Mouse (Mus musculus) macrophage (primary cell): ENCODE measurements at regions not wholly inside any gene's neighbourhood (a gene's known extent, or its start where the extent isn't known, plus 50 kb on each side); places are given as distances from the start of the nearest gene placed in this dataset.

Source experiments
- H3K27ac ChIP-seq: fragments of 350-480 bp; formaldehyde crosslinking; 2 replicates; pipeline ENCODE4 v1.9.0; 2021
- H3K36me3 ChIP-seq: fragments of 350-480 bp; formaldehyde crosslinking; 2 replicates; pipeline ENCODE4 v1.9.0; 2021; ENCODE audit errors: inconsistent target
- H3K4me3 ChIP-seq: fragments of 350-480 bp; formaldehyde crosslinking; 2 replicates; pipeline ENCODE4 v1.9.0; 2021; ENCODE audit errors: inconsistent target
- H3K79me2 ChIP-seq: fragments of 350-480 bp; formaldehyde crosslinking; 2 replicates; pipeline ENCODE4 v1.9.0; 2021; ENCODE audit errors: inconsistent target
- WGBS: methylation state at CpG from one replicate; pipeline ENCODE4 v1.1.7; 2026; ENCODE audit warnings: inconsistent platforms; ENCODE audit not compliant: missing documents; 5-methylcytosine and 5-hydroxymethylcytosine counted together

DNA sequence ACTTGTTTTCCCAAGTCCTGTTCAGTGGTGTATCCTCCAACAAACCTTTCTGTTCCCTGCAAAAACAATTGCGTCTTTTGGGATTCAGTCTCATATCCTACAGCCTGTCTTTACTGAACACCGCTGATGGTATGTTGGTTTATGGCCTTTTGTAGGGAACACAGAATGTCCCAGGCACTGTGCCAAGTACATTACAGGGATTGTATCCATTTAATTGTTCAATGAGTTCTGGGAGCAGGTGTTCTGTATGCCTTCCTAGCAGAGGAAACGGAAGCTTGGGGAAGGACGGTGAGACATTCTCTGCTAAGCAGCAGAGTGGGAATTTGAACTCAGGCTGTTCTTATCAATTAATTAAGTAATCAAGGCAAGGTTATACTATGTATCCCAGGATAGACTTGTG lies 164.5 kb upstream of the Nlrp1b start:
- 89% methylated on average over 4 of the region's 4 CpGs for WGBS
- Histone ChIP-seq H3K27ac (no peak overlapping the region), H3K4me3 (no peak overlapping the region), H3K79me2 (no peaks in the 10 kb centered on the region), H3K36me3 (no peaks in the 10 kb centered on the region)

DNA sequence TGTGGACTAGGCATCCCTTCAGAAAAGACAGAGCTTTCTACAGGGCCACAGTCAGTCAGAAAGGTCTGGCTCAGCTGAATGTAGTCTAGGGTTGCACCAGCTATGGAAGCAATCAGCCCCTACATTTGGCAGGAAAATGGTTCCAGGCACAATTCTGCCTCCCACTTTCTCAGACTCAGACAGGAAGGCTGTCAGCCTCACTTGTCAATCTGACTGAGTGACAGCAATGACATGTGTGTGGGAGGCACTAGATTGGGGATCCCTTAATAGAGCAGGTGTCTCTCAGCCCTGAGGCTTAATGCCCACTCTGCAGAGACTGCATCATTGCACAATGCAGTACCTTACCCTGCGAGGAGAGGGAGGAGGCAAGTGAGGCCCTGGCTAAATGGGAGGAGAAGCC lies 165.1 kb upstream of the Nlrp1b start:
- H3K4me3 ChIP-seq, result no peak overlapping the region
- no peak overlapping the region for H3K27ac ChIP-seq
- 75% methylated on average over 1 of the region's 1 CpGs for WGBS
- no peaks in the 10 kb centered on the region for H3K79me2 ChIP-seq
- H3K36me3 ChIP-seq, result no peaks in the 10 kb centered on the region

DNA sequence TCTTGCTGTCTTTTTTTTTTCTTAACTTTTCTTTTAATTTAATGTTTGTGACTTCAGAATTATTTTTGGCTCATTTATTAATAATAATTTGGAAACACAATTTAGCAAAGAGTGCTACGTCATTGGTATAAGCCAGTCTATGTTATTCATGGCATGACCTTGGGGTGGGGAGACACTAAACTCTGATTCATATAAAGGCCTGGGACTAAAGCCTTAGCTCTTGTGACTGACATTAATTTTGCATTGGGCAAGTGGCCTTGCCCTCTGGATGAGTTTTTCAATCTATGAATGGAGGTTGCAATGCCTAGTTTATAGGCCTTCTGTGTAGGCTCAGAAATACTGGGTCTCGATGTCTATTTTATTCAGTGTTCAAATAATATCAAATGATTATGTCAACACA lies 169.8 kb upstream of the Nlrp1b start:
- WGBS, result 100% methylated on average over 2 of the region's 2 CpGs

DNA sequence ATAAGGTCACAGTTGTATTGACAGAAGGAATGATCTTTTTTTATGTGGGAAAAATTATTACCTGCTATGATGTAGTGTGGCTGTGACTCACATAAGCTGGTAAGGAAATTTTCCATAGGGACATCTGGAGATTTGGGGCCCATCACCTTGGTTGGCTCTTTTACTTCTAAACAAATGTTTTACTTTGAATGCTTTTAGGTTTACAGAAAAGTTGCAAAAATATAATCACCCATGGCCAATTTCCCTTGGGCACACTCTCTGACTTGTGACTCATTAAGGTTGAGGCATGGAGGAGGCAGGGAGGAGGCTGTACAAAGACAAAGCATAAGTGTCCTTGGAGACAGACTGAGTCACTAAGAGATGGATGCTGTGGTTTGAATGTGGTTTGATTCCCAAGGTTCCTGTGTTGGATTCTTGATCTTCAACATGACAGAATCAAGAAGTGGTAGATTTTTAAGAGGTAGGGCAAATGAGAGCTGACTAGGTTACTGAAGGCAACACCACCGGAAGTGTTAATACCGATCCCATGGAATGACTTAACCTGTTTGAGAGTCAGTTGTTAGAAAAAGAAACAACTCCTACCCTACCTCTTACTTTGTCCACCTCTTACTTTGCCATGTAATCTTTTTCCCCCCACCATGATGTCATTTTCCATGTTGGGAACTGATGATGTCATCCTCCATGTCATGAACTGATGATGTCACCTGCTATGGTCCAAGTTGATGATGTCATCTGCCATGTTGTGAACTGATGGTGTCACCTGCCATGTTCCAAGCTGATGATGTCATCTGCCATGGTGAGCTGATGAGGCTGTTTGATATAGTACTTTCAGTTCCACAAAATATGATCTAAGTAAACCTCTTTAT lies 171.1 kb upstream of the Nlrp1b start:
- Histone ChIP-seq H3K27ac (no peak overlapping the region), H3K4me3 (no peak overlapping the region), H3K79me2 (no peaks in the 10 kb centered on the region), H3K36me3 (no peaks in the 10 kb centered on the region)
- WGBS, result 96% methylated on average over 2 of the region's 2 CpGs

More for the DNA sequence above, 169.8 kb upstream of the Nlrp1b start:
- H3K79me2 ChIP-seq, result no peaks in the 10 kb centered on the region
- no peaks in the 10 kb centered on the region for H3K36me3 ChIP-seq
- H3K27ac ChIP-seq, result no peak overlapping the region
- H3K4me3 ChIP-seq, result no peak overlapping the region

DNA sequence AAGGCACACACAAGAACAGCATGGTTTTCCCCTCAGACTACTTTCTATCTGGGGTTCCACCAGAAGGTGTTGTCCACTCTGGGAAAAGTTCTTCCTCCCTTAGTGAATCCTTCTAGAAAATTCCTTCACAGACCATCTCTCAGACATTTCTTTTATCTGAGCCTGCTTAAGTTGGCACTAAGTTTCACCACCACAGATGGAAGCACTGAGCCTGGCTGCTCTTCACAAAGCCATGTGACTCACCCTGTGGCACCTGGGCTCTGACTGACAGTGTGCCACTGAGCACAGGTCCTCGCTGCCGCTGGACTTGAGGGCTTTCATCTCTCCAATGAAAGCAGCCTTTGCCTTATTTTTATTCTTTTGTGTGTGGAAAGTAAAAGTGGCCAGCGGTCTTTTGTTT lies 173.8 kb upstream of the Nlrp1b start:
- H3K79me2 ChIP-seq, result no peaks in the 10 kb centered on the region
- H3K36me3 ChIP-seq, result no peaks in the 10 kb centered on the region
- no peak overlapping the region for H3K27ac ChIP-seq
- WGBS, result 98% methylated on average over 3 of the region's 3 CpGs
- H3K4me3 ChIP-seq, result no peak overlapping the region

DNA sequence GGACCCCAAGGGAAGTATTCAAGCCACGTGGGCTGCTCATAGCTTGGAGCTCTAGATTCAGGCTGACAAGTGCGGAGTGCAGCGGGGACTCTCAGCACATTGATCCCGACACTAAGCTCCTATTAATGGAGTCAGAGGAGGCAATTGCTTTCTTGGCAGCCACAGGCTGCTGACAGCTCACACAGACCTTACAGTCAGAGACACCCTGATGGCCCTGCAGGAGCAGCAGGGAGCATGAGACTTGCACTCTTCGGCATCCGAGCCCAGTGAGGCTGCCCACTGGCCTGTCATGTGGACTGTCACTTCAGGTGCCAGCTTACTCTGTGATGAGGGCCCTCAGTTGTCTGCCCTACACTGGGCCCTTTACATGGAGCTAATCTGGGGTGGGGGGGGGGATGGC lies 176.5 kb upstream of the Nlrp1b start:
- WGBS, result 88% methylated on average over 6 of the region's 6 CpGs
- H3K79me2 ChIP-seq, result no peaks in the 10 kb centered on the region
- H3K4me3 ChIP-seq, result no peak overlapping the region
- no peak overlapping the region for H3K27ac ChIP-seq
- H3K36me3 ChIP-seq, result no peaks in the 10 kb centered on the region

DNA sequence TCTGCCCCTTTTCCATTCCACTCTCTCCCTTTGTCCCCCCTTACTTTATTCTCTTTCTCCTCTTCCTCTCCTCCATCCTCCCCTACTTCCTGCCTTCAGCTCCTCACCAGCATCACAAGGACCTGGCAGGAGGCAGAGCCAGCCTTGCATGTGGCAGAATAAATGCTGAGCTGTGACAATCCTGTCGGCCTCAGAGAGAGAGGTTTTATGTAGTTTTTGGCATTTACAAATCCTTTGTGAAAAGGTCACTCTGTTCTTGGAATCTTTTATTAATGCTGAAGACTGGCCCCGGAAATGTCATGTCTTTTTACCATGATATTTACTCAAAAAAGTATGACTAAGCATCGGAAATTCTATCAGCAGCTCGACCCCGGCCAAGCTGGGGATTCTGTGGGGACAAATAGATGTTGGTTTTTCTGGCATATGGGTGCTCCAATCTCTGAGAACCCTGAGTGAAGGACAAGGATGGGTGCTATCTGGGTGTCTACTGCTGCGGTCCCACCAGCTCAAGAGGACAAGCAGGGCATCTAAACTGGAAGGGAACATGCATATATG lies 178.8 kb upstream of the Nlrp1b start:
- H3K27ac ChIP-seq, result no peak overlapping the region
- no peak overlapping the region for H3K4me3 ChIP-seq
- H3K79me2 ChIP-seq, result no peaks in the 10 kb centered on the region
- 93% methylated on average over 6 of the region's 6 CpGs for WGBS
- no peaks in the 10 kb centered on the region for H3K36me3 ChIP-seq

DNA sequence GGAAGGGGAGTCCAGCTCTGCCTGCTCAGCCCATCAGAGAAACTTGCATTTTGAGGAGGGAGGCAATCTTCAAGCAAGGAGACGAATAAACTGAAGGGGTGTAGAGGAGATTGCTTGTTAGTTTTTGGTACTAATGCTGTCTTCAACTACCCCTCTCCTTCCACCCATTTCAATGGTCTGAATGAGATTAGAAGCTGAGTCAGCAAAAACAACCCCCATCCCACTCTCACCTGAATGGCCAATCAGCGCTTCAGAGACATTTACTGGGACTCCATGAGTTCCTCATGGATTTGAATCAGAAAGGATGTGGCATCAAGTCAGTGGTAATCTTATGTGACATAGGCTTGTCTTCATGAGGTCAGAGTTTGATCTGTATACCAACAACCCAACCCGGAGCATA lies 180.0 kb upstream of the Nlrp1b start:
- H3K36me3 ChIP-seq, result no peaks in the 10 kb centered on the region
- 97% methylated on average over 3 of the region's 3 CpGs for WGBS
- H3K79me2 ChIP-seq, result no peaks in the 10 kb centered on the region
- no peak overlapping the region for H3K4me3 ChIP-seq
- no peak overlapping the region for H3K27ac ChIP-seq

DNA sequence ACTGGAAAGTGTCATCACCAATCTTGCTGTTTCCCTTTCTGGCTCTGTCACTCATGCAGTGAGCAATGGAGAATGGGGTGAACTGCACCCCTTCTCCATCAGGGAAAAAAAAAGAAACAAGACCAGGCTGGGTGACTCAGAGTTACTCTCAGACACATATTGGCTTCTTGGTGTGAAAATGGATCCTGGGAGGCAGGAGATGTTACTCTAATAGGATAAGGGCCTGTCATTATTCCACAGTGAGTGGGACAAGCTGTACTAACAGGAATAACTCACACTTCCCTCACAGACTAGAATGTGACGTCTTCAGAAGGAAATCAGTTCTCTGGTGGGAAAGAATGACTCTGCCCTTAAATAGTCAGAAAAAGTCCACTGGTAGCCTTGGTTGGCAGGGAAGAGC lies 181.4 kb upstream of the Nlrp1b start:
- 64% methylated on average over 1 of the region's 1 CpGs for WGBS
- Histone ChIP-seq H3K4me3 (no peak overlapping the region), H3K27ac (no peak overlapping the region), H3K36me3 (no peaks in the 10 kb centered on the region), H3K79me2 (no peaks in the 10 kb centered on the region)

DNA sequence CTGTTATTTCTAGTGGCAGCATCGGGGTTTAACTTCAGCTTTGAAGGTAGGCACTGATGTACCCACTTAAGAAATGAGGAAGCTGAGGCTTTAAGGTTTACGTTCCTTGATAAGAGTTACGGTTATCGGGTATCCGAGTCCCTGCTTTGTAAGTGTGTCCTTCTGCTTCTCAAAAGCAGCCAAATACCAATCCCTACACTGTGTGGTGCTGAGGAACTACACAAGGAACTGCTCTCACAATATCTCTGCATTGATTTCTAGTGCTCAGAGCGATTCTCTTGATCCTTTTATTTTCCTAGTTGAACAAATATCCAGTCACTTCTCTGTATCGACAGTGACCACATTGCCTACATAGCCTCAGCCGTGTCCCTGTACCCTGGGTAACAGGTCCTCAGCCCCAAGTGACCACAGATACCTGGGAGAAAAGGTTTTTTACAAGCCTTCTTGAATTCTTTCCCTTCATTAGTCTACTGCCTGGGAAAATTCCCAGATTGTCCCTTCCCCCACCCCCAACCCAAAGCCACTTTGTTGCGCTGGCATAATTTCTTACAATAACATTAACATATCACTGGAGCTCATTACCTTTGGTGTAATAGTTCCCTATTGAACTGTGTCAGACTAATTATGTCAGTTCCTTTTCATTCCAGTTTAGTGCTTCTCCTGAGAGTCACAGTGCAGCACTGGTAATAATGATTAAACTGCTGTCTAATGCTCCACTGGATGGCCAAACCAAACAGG lies 184.0 kb upstream of the Nlrp1b start:
- Histone ChIP-seq H3K27ac (no peak overlapping the region), H3K36me3 (no peaks in the 10 kb centered on the region), H3K4me3 (no peak overlapping the region), H3K79me2 (no peaks in the 10 kb centered on the region)
- 44% methylated on average over 9 of the region's 9 CpGs for WGBS

DNA sequence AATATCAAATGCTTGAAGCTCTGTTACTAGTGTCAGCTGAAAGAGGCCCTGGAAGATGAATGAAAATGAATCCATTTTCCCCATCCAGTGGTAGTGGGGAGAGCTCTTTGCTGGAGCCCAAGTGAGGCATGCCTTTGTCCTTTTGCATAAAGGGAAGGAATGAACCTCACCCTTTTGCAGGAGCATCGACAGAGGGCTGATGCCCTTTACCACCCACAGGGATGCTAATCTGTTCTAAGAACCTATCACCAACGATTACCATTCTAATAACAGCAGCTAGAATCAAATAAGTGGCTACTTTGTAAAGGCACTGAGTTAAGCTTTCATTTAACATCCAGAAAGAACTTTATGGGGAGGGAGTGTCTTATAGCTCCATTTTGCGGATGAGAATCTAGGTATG lies 184.9 kb upstream of the Nlrp1b start:
- Histone ChIP-seq H3K4me3 (no peak overlapping the region), H3K36me3 (no peaks in the 10 kb centered on the region), H3K27ac (no peak overlapping the region), H3K79me2 (no peaks in the 10 kb centered on the region)
- 78% methylated on average over 2 of the region's 3 CpGs for WGBS

DNA sequence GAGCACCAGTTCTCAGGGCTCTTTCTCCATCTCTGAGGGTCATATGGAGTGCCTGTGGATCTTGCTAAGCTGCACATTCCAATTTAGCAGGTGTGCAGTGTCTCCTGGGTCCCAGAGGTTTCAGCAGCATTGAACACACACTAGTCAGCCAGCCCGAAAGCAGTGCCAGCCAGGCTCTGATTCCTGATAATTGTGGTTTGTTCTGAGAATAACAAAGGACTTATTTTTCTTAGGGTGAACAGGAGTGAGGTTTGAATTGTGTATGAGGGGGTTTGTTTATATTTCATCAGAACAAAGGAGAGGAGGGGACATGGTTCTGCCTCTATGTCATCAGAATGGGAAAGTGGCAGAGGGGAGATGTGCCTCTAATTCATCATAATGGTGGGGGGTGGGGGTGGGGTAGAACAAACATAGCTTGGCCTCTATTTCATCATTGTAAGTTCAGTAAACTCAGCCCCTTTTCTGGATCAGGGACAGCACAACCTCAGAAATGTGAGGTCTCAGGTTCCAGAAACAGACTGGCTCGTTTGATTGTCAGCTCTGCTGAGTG lies 191.8 kb upstream of the Nlrp1b start:
- WGBS, result 58% methylated on average over 2 of the region's 2 CpGs
- Histone ChIP-seq H3K4me3 (no peak overlapping the region), H3K79me2 (no peaks in the 10 kb centered on the region), H3K27ac (no peak overlapping the region), H3K36me3 (no peaks in the 10 kb centered on the region)

DNA sequence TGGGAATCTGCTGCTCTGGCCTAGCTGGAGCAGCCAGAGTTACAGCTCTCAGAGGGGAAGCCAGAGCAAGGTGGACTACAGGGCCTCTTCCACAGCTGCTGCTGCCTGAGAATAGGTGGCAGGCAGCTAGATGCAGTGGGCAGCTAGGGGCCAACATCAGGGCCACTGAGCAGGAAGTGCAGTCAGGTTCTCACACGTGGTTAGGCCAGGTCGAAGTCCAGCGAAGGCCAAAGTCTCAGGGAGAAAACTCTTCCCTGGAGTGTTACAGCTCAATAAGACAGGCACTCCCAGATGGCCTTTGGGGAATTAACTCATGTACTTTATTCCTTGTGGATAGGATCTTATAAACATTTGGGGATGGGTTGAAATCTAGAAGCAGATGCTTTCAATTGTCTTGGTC lies 192.7 kb upstream of the Nlrp1b start:
- 49% methylated on average over 3 of the region's 3 CpGs for WGBS
- no peak overlapping the region for H3K27ac ChIP-seq
- H3K4me3 ChIP-seq, result no peak overlapping the region
- H3K36me3 ChIP-seq, result no peaks in the 10 kb centered on the region
- H3K79me2 ChIP-seq, result no peaks in the 10 kb centered on the region

DNA sequence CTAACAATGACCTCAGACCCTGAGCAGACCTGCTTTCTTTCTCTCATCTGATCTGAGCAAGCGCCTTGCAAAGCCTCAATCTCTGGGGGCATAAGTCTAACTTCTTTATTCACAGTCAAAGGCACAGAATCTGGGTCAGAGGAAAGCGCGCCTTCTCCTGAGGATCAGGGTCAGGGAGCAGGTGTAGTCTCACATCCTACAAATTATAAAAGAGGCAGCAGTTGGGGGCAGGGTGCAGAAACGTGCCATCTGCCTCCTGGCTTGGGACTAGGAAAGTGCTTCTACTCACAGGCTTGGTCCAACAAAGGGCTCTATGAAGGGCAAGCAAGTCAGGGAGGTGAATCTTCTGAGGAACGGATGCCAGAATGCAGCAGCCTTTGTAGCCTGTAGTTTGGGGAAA lies 194.3 kb upstream of the Nlrp1b start:
- WGBS, result 88% methylated on average over 5 of the region's 5 CpGs
- H3K4me3 ChIP-seq, result no peak overlapping the region
- H3K79me2 ChIP-seq, result no peaks in the 10 kb centered on the region
- no peaks in the 10 kb centered on the region for H3K36me3 ChIP-seq
- H3K27ac ChIP-seq, result no peak overlapping the region

DNA sequence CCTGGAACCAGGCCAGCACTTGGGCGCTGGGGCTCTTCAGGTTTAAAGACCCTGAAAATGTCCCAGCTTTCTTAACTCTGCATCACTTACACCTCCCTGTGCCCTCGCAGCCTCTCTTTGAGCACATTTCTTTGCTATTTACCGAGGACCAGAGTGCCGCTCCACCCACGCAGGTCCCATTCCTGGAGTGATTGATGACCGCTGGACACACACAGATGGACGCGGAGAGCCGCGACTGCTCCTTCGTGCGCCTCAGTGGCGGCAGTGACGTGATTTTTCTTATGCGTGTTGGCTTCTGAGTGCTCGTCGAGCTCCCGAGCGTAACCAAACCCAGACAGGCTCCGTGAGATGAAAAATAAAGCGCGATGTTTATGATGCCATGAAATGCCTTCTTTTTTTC lies 199.2 kb upstream of the Nlrp1b start:
- 92% methylated on average over 20 of the region's 22 CpGs for WGBS
- Histone ChIP-seq H3K79me2 (no peaks in the 10 kb centered on the region), H3K36me3 (no peaks in the 10 kb centered on the region), H3K27ac (no peak overlapping the region), H3K4me3 (no peak overlapping the region)
